In the genomic region with DNA sequence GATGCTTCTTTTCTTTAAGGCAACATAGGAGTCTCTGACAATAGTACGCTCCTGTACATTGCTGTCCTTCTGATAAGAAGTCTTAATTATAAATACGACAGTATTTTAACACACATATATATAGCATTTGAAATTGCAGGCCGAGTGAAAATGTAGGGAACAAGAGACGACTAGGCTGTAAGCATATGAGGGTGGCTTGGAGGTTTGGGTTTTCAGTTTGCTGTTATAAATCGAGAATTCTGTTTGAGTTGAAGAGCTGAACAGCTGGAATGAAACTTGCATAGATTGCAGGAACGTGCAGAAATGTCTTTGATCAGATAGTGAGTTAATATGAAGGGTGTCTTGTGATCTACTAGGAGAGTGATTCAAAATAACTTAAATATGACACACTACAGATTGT, we compare ENCODE assay signal across 9 mouse cellular contexts. TPM values are rescaled to one million over a fixed set of nuclear protein-coding genes. Genes with fewer than 3 reads are reported as not detected.
DNase-seq lines count a peak whose midpoint lies in the region; ATAC-seq lines count a peak whose summit lies in the region.
"Had no signal": no experiment of that assay in that cellular context is flagged by ENCODE, and none has a peak within 500 bp of the region (broad histone marks: within the 10 kb centered on the region; RNA-seq: fewer than 3 reads in every experiment).

No protein-coding gene starts in this region.

- no peak overlapping the region for H3K4me3 ChIP-seq in heart, embryonic 12.5 days
- H3K4me3 ChIP-seq in heart, embryonic 10.5 days, result no peak overlapping the region
- H3K4me3 ChIP-seq in embryonic facial prominence, embryonic 10.5 days, result peak overlapping the region; percentile 92
- H3K4me3 ChIP-seq in liver, embryonic 13.5 days (replicated peaks), result peak overlapping the region; percentile 44

- 0 out of 2 replicates have a peak, but pooled peaks cover 6% of the 10 kb centered on the region for H3K4me1 ChIP-seq in heart, embryonic 12.5 days (replicated peaks)
- no peaks in the 10 kb centered on the region for H3K4me1 ChIP-seq in heart, embryonic 10.5 days
- H3K4me1 ChIP-seq in embryonic facial prominence, embryonic 10.5 days, result peaks cover 14% of the 10 kb centered on the region
- peaks cover 30% of the 10 kb centered on the region for H3K4me1 ChIP-seq in liver, embryonic 13.5 days (replicated peaks)

- H3K36me3 ChIP-seq in heart, embryonic 12.5 days, result no peaks in the 10 kb centered on the region
- H3K36me3 ChIP-seq in heart, embryonic 10.5 days, result no peaks in the 10 kb centered on the region
- H3K36me3 ChIP-seq in embryonic facial prominence, embryonic 10.5 days (replicated peaks), result no peaks in the 10 kb centered on the region
- no peaks in the 10 kb centered on the region for H3K36me3 ChIP-seq in liver, embryonic 13.5 days
- H3K36me3 ChIP-seq: limb, embryonic 12.5 days had no signal

- H3K9ac ChIP-seq in heart, embryonic 12.5 days, result no peak overlapping the region
- no peak overlapping the region for H3K9ac ChIP-seq in liver, embryonic 13.5 days

- H3K27ac ChIP-seq in heart, embryonic 12.5 days (ENCODE audit: poor library complexity, severe bottlenecking), result no peak overlapping the region
- H3K27ac ChIP-seq in heart, embryonic 10.5 days, result no peak overlapping the region
- H3K27ac ChIP-seq in embryonic facial prominence, embryonic 10.5 days (replicated peaks), result no peak overlapping the region
- no peak overlapping the region for H3K27ac ChIP-seq in liver, embryonic 13.5 days
- H3K27ac ChIP-seq: limb, embryonic 12.5 days had no signal

- WGBS in heart, embryonic 12.5 days, result 55% methylated on average over 6 of the region's 6 CpGs
- 59% methylated on average over 6 of the region's 6 CpGs for WGBS in heart, embryonic 10.5 days
- WGBS in embryonic facial prominence, embryonic 10.5 days, result 62% methylated on average over 6 of the region's 6 CpGs
- WGBS in liver, embryonic 13.5 days (ENCODE audit: insufficient replicate concordance), result 12% methylated on average over 6 of the region's 6 CpGs

- H3K4me2 ChIP-seq in heart, embryonic 12.5 days, result peak overlapping the region; percentile 24; the same call in 1 of the 2 replicates
- peak overlapping the region; percentile 64 for H3K4me2 ChIP-seq in liver, embryonic 13.5 days

- DNase-seq in heart, embryonic 10.5 days (ENCODE audit: low spot score), result no peak
- DNase-seq in 416B (ENCODE audit: low read depth), result peak; percentile 69
- no peak for DNase-seq in embryonic facial prominence, embryonic 10.5 days (ENCODE audit: low spot score)
- DNase-seq in liver, embryonic 13.5 days, result no peak
- no peak for DNase-seq in frontal cortex, postnatal 14 days (ENCODE audit: low spot score in 2 of 2)
- no peak for DNase-seq in thymus, adult 18-20 months

- H3K9me3 ChIP-seq in heart, embryonic 12.5 days (replicated peaks), result no peaks in the 10 kb centered on the region
- H3K9me3 ChIP-seq in heart, embryonic 10.5 days, result no peaks in the 10 kb centered on the region
- no peaks in the 10 kb centered on the region for H3K9me3 ChIP-seq in embryonic facial prominence, embryonic 10.5 days
- H3K9me3 ChIP-seq in liver, embryonic 13.5 days (replicated peaks), result no peaks in the 10 kb centered on the region
- H3K9me3 ChIP-seq: limb, embryonic 12.5 days had no signal

- no peaks in the 10 kb centered on the region for H3K27me3 ChIP-seq in heart, embryonic 12.5 days (replicated peaks)
- H3K27me3 ChIP-seq in heart, embryonic 10.5 days (ENCODE audit: insufficient read depth, poor library complexity, severe bottlenecking), result no peaks in the 10 kb centered on the region
- H3K27me3 ChIP-seq in embryonic facial prominence, embryonic 10.5 days (replicated peaks; ENCODE audit: low read depth, poor library complexity, severe bottlenecking), result 0 out of 2 replicates have a peak, but pooled peaks cover 4% of the 10 kb centered on the region
- no peaks in the 10 kb centered on the region for H3K27me3 ChIP-seq in liver, embryonic 13.5 days
- H3K27me3 ChIP-seq: limb, embryonic 12.5 days had no signal

- no peak for ATAC-seq in heart, embryonic 12.5 days (ENCODE audit: insufficient number of reproducible peaks, low FRiP score)
- ATAC-seq in liver, embryonic 13.5 days (ENCODE audit: low read depth), result no peak
- no peak for ATAC-seq in erythroid progenitor cell, adult 5-6 weeks (replicated peaks; ENCODE audit: low FRiP score, poor library complexity, severe bottlenecking)

RNA-seq across cellular contexts. Expression of a gene that starts 2.4 kb away (rescaled TPM):
- 21.0 and 21.3 TPM in 2 replicates for polyA plus RNA-seq in heart, embryonic 12.5 days (2016; fragmentation: Nextera tagmentation; extraction: Ambion mirVana)
- 18.0 and 21.6 TPM in 2 replicates for polyA plus RNA-seq in heart, embryonic 10.5 days (2016; fragmentation: Nextera tagmentation; extraction: Ambion mirVana)
- polyA plus RNA-seq in embryonic facial prominence, embryonic 10.5 days (2016; fragmentation: Nextera tagmentation; extraction: Ambion mirVana), result 24.6 and 26.0 TPM in 2 replicates
- polyA plus RNA-seq in liver, embryonic 13.5 days (2015; fragmentation: Nextera tagmentation; extraction: Ambion mirVana), result 13.8 and 16.7 TPM in 2 replicates
- 33.5 and 39.4 TPM in 2 replicates for total RNA-seq in erythroid progenitor cell, adult 5-6 weeks (2015; ENCODE audit: low replicate concordance)
- 17.5 and 24.8 TPM in 2 replicates for total RNA-seq in erythroid progenitor cell, adult 5-6 weeks (2017; ENCODE audit: low replicate concordance)

Comparison
In these comparisons a context has a peak if more than half of its experiments do, and no peak if none do; other contexts are left out.
1. H3K4me3 ChIP-seq: peak in embryonic facial prominence, embryonic 10.5 days (single experiment) and liver, embryonic 13.5 days (single experiment); none in heart, embryonic 12.5 days (single experiment) and heart, embryonic 10.5 days (single experiment).